Mouse (Mus musculus): Measurements from ENCODE around the gene Gid8. TPM values are rescaled to one million over a fixed set of nuclear protein-coding genes. Genes with fewer than 3 reads are reported as not detected.

The Gid8 gene
- polyA plus RNA-seq, 1 experiment from 2014 or later: 57.0 TPM

- Histone ChIP-seq H3K4me3 (ENCODE audit: inconsistent target) (peak overlapping the region; percentile 55), H3K27ac (peak overlapping the region; percentile 84)
- 0% methylated on average over 6 of the region's 6 CpGs for WGBS (ENCODE audit: missing documents)
Measured at GRCm38 (mm10) chr2:180725414-180725778, 15.5 kb downstream of the Gid8 start.

GRCm38 (mm10) chr2:180725856-180726629, 16.1 kb downstream of the Gid8 start:
- Histone ChIP-seq H3K4me3 (ENCODE audit: inconsistent target) (peak overlapping the region; percentile 55), H3K79me2 (ENCODE audit: inconsistent target) (no peaks in the 10 kb centered on the region), H3K36me3 (ENCODE audit: inconsistent target) (peaks cover 13% of the 10 kb centered on the region), H3K27ac (peak overlapping the region; percentile 84)
- WGBS (ENCODE audit: missing documents): 8% methylated on average over 8 of the region's 8 CpGs

More at GRCm38 (mm10) chr2:180725414-180725778, 15.5 kb downstream of the Gid8 start:
- Histone ChIP-seq H3K79me2 (ENCODE audit: inconsistent target) (no peaks in the 10 kb centered on the region), H3K36me3 (ENCODE audit: inconsistent target) (peaks cover 20% of the 10 kb centered on the region)

GRCm38 (mm10) chr2:180726658-180727442, 16.9 kb downstream of the Gid8 start:
- H3K4me3 ChIP-seq (ENCODE audit: inconsistent target): peak overlapping the region; percentile 55
- peaks cover 5% of the 10 kb centered on the region for H3K36me3 ChIP-seq (ENCODE audit: inconsistent target)
- peak overlapping the region; percentile 84 for H3K27ac ChIP-seq
- no peaks in the 10 kb centered on the region for H3K79me2 ChIP-seq (ENCODE audit: inconsistent target)
- 8% methylated on average over 5 of the region's 6 CpGs for WGBS (ENCODE audit: missing documents)

- H3K79me2 ChIP-seq (ENCODE audit: inconsistent target): no peaks in the 10 kb centered on the region
- no peak overlapping the region for H3K4me3 ChIP-seq (ENCODE audit: inconsistent target)
- peak overlapping the region; percentile 84; the same call in 1 of the 2 replicates for H3K27ac ChIP-seq
- 69% methylated on average over 4 of the region's 4 CpGs for WGBS (ENCODE audit: missing documents)
- H3K36me3 ChIP-seq (ENCODE audit: inconsistent target): no peaks in the 10 kb centered on the region
Measured at GRCm38 (mm10) chr2:180727613-180728021, 17.7 kb downstream of the Gid8 start.

- WGBS (ENCODE audit: missing documents): 50% methylated on average over 3 of the region's 3 CpGs
- H3K36me3 ChIP-seq (ENCODE audit: inconsistent target): no peaks in the 10 kb centered on the region
- H3K79me2 ChIP-seq (ENCODE audit: inconsistent target): no peaks in the 10 kb centered on the region
- H3K4me3 ChIP-seq (ENCODE audit: inconsistent target): no peak overlapping the region
- H3K27ac ChIP-seq: no peak overlapping the region
Measured at GRCm38 (mm10) chr2:180731036-180731435, 21.1 kb downstream of the Gid8 start.

- Histone ChIP-seq H3K36me3 (ENCODE audit: inconsistent target) (no peaks in the 10 kb centered on the region), H3K79me2 (ENCODE audit: inconsistent target) (no peaks in the 10 kb centered on the region), H3K27ac (no peak overlapping the region), H3K4me3 (ENCODE audit: inconsistent target) (no peak overlapping the region)
- 50% methylated on average over 4 of the region's 6 CpGs for WGBS (ENCODE audit: missing documents)
Measured at GRCm38 (mm10) chr2:180731984-180732383, 22.1 kb downstream of the Gid8 start.

GRCm38 (mm10) chr2:180735232-180735631, 25.3 kb downstream of the Gid8 start:
- H3K79me2 ChIP-seq (ENCODE audit: inconsistent target): no peaks in the 10 kb centered on the region
- H3K27ac ChIP-seq: no peak overlapping the region
- 89% methylated on average over 5 of the region's 7 CpGs for WGBS (ENCODE audit: missing documents)
- H3K36me3 ChIP-seq (ENCODE audit: inconsistent target): no peaks in the 10 kb centered on the region
- no peak overlapping the region for H3K4me3 ChIP-seq (ENCODE audit: inconsistent target)

- no peaks in the 10 kb centered on the region for H3K36me3 ChIP-seq (ENCODE audit: inconsistent target)
- no peak overlapping the region for H3K4me3 ChIP-seq (ENCODE audit: inconsistent target)
- WGBS (ENCODE audit: missing documents): 96% methylated on average over 2 of the region's 2 CpGs
- H3K79me2 ChIP-seq (ENCODE audit: inconsistent target): no peaks in the 10 kb centered on the region
- H3K27ac ChIP-seq: no peak overlapping the region
Measured at GRCm38 (mm10) chr2:180737984-180738383, 28.1 kb downstream of the Gid8 start.

- H3K27ac ChIP-seq: no peak overlapping the region
- no peak overlapping the region for H3K4me3 ChIP-seq (ENCODE audit: inconsistent target)
- H3K36me3 ChIP-seq (ENCODE audit: inconsistent target): no peaks in the 10 kb centered on the region
- 83% methylated on average over 3 of the region's 3 CpGs for WGBS (ENCODE audit: missing documents)
- no peaks in the 10 kb centered on the region for H3K79me2 ChIP-seq (ENCODE audit: inconsistent target)
Measured at GRCm38 (mm10) chr2:180740349-180740748, 30.4 kb downstream of the Gid8 start.

- no peaks in the 10 kb centered on the region for H3K36me3 ChIP-seq (ENCODE audit: inconsistent target)
- no peaks in the 10 kb centered on the region for H3K79me2 ChIP-seq (ENCODE audit: inconsistent target)
- 73% methylated on average over 7 of the region's 7 CpGs for WGBS (ENCODE audit: missing documents)
- H3K27ac ChIP-seq: no peak overlapping the region
- H3K4me3 ChIP-seq (ENCODE audit: inconsistent target): no peak overlapping the region
Measured at GRCm38 (mm10) chr2:180741421-180741820, 31.5 kb downstream of the Gid8 start.

- H3K36me3 ChIP-seq (ENCODE audit: inconsistent target): no peaks in the 10 kb centered on the region
- 91% methylated on average over 6 of the region's 6 CpGs for WGBS (ENCODE audit: missing documents)
- H3K4me3 ChIP-seq (ENCODE audit: inconsistent target): no peak overlapping the region
- H3K27ac ChIP-seq: no peak overlapping the region
- no peaks in the 10 kb centered on the region for H3K79me2 ChIP-seq (ENCODE audit: inconsistent target)
Measured at GRCm38 (mm10) chr2:180742820-180743219, 32.9 kb downstream of the Gid8 start.

- Histone ChIP-seq H3K27ac (no peak overlapping the region), H3K36me3 (ENCODE audit: inconsistent target) (no peaks in the 10 kb centered on the region), H3K4me3 (ENCODE audit: inconsistent target) (no peak overlapping the region), H3K79me2 (ENCODE audit: inconsistent target) (no peaks in the 10 kb centered on the region)
- 88% methylated on average over 2 of the region's 2 CpGs for WGBS (ENCODE audit: missing documents)
Measured at GRCm38 (mm10) chr2:180743321-180743720, 33.4 kb downstream of the Gid8 start.

GRCm38 (mm10) chr2:180745248-180745927, 35.5 kb downstream of the Gid8 start:
- WGBS (ENCODE audit: missing documents): 31% methylated on average over 17 of the region's 17 CpGs
- Histone ChIP-seq H3K36me3 (ENCODE audit: inconsistent target) (no peaks in the 10 kb centered on the region), H3K79me2 (ENCODE audit: inconsistent target) (no peaks in the 10 kb centered on the region), H3K4me3 (ENCODE audit: inconsistent target) (no peak overlapping the region), H3K27ac (no peak overlapping the region)

GRCm38 (mm10) chr2:180746569-180747192, 36.8 kb downstream of the Gid8 start:
- WGBS (ENCODE audit: missing documents): 61% methylated on average over 5 of the region's 5 CpGs
- Histone ChIP-seq H3K4me3 (ENCODE audit: inconsistent target) (no peak overlapping the region), H3K27ac (no peak overlapping the region), H3K79me2 (ENCODE audit: inconsistent target) (no peaks in the 10 kb centered on the region), H3K36me3 (ENCODE audit: inconsistent target) (no peaks in the 10 kb centered on the region)
